17 mouse cellular contexts compared by ENCODE assay signal in the genomic region with DNA sequence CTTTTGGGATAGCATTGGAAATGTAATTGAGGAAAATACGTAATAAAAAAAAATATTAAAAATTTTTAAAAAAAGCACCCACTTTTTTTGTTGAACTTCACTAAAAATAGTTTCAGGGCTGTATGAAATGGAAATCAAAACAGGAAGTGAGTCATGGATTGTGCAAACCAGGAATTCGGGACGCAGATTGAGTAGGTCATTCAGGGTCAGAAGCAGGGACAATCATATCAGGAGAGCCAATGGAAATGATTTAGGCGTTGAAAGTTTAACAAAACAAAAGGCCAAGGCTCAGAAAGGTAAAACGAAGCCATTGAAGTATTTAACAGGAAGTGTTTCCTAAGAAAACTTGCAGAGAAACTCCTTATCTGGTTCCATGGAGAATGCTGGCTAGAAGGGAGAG.
DNase-seq lines count a peak whose midpoint lies in the region; ATAC-seq and TF ChIP-seq lines count a peak whose summit lies in the region.
"Had no signal": no experiment of that assay in that cellular context is flagged by ENCODE, and none has a peak within 500 bp of the region (broad histone marks: within the 10 kb centered on the region; RNA-seq: fewer than 3 reads in every experiment).

No protein-coding gene starts in this region.

- H3K36me3 ChIP-seq in hindbrain, embryonic 13.5 days = no peaks in the 10 kb centered on the region
- H3K36me3 ChIP-seq: embryonic facial prominence, embryonic 15.5 days; forebrain, embryonic 12.5 days; midbrain, embryonic 12.5 days had no signal

- TF ChIP-seq POLR2A in lung, adult 2 months (IDR thresholded peaks at IDR 0.05; ENCODE audit: borderline replicate concordance, extremely low read depth, low read depth, low read length) = no peak

- H3K27ac ChIP-seq in hindbrain, embryonic 13.5 days = no peak overlapping the region
- H3K27ac ChIP-seq: embryonic facial prominence, embryonic 15.5 days; forebrain, embryonic 12.5 days; midbrain, embryonic 12.5 days had no signal

- intact Hi-C loops in heart, postnatal 36 days (cut with DNase I) = no loop called here

- H3K27me3 ChIP-seq in hindbrain, embryonic 13.5 days = no peaks in the 10 kb centered on the region
- H3K27me3 ChIP-seq: embryonic facial prominence, embryonic 15.5 days; forebrain, embryonic 12.5 days; midbrain, embryonic 12.5 days had no signal

- DNase-seq in heart, adult 9 months (ENCODE audit: low spot score in 2 of 2) = peak; percentile 39 to 49
- DNase-seq in heart, postnatal 36 days = no peak
- peak; percentile 19 for DNase-seq in lung, postnatal 36 days
- no peak for DNase-seq in lung, adult 2 months
- DNase-seq in ovary, postnatal 10 days (ENCODE audit: low spot score) = no peak
- DNase-seq: cerebellum, adult 11 months; gastrocnemius, postnatal 36 days; kidney, postnatal 14 days; layer of hippocampus, adult 9-11 months; lung, embryonic 14.5 days; right cerebral cortex, postnatal 25 days had no signal

- 41% methylated on average over 5 of the region's 5 CpGs for WGBS in lung, adult 2 months
- 68% methylated on average over 5 of the region's 5 CpGs for WGBS in hindbrain, embryonic 13.5 days

- H3K4me1 ChIP-seq in lung, adult 2 months (ENCODE audit: control insufficient read depth, insufficient read depth, low read length) = peaks cover 3% of the 10 kb centered on the region
- no peaks in the 10 kb centered on the region for H3K4me1 ChIP-seq in hindbrain, embryonic 13.5 days (replicated peaks)
- H3K4me1 ChIP-seq: embryonic facial prominence, embryonic 15.5 days; forebrain, embryonic 12.5 days; midbrain, embryonic 12.5 days had no signal

- ATAC-seq in granulocyte monocyte progenitor cell, adult 5-6 weeks (replicated peaks; ENCODE audit: poor library complexity, severe bottlenecking) = peak; percentile 99
- no peak for ATAC-seq in hindbrain, embryonic 13.5 days (ENCODE audit: low FRiP score)
- ATAC-seq: CD4-positive, CD25-positive, alpha-beta regulatory T cell, adult 4 months had no signal

- no peak for TF ChIP-seq CTCF in lung, adult 2 months (IDR thresholded peaks at IDR 0.05; ENCODE audit: insufficient read depth, low read length)

- H3K9ac ChIP-seq in hindbrain, embryonic 13.5 days = no peak overlapping the region
- H3K9ac ChIP-seq: embryonic facial prominence, embryonic 15.5 days; forebrain, embryonic 12.5 days; lung, embryonic 14.5 days; midbrain, embryonic 12.5 days had no signal

- no peak overlapping the region for H3K4me2 ChIP-seq in hindbrain, embryonic 13.5 days
- H3K4me2 ChIP-seq: embryonic facial prominence, embryonic 15.5 days; forebrain, embryonic 12.5 days; lung, embryonic 14.5 days; midbrain, embryonic 12.5 days had no signal

- no peaks in the 10 kb centered on the region for H3K9me3 ChIP-seq in hindbrain, embryonic 13.5 days
- H3K9me3 ChIP-seq: embryonic facial prominence, embryonic 15.5 days; forebrain, embryonic 12.5 days; midbrain, embryonic 12.5 days had no signal

- no peak overlapping the region for H3K4me3 ChIP-seq in lung, adult 2 months (replicated peaks; ENCODE audit: extremely low read depth, low read depth, low read length)
- no peak overlapping the region for H3K4me3 ChIP-seq in hindbrain, embryonic 13.5 days
- H3K4me3 ChIP-seq: embryonic facial prominence, embryonic 15.5 days; forebrain, embryonic 12.5 days; midbrain, embryonic 12.5 days had no signal

Comparison
In these comparisons a context has a peak if more than half of its experiments do, and no peak if none do; other contexts are left out.
1. DNase-seq: peak in heart, adult 9 months (2 of 2) and lung, postnatal 36 days (single experiment); none in heart, postnatal 36 days (0 of 2), lung, adult 2 months (single experiment) and ovary, postnatal 10 days (single experiment).